Mouse (Mus musculus): ENCODE data around the gene Bmpr1b.

DNA sequence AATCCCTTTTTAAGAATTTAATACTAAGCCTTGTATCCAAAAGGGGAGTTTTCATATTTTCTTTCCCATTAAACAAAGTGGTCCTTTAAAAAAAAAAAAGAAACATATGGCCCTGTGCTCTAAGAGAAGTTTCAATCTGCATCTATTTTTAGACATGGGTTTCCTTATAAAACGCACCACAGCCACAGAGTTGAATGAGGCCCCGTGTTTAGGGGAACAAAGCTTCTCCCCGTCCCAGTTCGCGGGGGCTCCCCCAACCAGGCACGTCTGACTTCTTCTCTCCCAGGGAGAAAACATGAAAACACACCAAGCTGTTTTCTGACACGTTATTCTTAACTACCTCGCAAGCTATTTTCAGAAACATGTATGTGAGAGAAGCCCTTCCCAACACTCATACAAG is 218.6 kb downstream of the Bmpr1b start:
- TF ChIP-seq CTCF (IDR thresholded peaks at IDR 0.05; ENCODE audit: low read depth) (no peak), EP300 (optimal IDR thresholded peaks at IDR 0.05) (no peak)

All from stomach, postnatal 0 days (tissue).